Mouse (Mus musculus): ENCODE results near the gene Itgb3.

The Itgb3 gene

GRCm38 (mm10) chr11:104661106-104661505 lies 53.3 kb downstream of the Itgb3 start:
- DNase-seq (ENCODE audit: low read depth, low spot score): no peak

DNA sequence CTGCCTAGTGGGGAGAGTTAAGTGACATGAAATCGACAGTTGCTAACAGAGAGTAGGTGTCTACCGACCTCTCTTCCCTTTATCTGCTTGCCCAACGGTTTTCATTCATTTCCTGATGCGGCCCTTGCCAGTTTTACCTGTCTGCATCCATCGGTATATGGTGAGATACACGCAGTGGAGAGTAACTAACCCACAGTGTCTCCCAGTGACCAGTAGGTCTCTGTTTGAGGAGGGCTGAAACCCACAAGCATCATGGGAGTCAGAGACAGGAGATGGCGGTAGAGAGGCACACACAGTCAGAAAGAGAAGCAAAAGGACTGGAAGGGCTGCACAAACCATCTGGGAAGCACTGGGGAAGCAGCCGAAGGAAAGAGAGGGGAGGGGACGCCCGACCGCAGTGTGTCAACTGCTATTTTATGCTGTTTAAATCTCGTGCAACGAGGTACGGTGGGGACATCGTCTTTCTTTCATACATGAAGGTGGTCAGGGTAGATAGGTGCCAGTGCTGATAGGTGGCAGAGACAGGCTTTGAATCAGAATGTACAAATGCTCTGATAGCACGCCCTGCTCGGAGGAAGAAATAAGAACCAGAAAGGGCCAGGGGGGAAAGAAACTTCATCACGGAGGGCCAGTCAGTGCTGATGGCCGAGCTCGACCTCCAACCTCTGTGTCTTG lies 53.9 kb downstream of the Itgb3 start:
- DNase-seq (ENCODE audit: low read depth, low spot score): no peak

DNA sequence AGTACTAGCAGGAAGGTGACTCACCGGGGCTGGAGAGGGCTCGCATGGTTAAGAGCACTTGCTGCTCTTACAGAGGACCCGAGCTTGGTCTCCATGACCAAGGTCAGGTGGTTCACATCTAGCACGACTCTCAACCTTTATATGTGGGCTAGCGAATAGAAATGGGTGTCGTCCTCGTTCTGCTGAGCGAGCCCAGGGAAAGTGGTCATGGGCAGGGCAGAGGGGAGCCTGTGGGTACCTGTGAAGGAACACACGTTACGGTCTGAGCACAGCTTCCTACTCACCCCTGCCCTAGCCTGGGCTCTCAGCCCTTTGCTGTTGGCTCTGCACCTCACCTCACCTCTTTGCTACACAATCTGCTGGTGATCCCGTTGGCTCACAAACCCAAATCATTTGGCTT lies 54.8 kb downstream of the Itgb3 start:
- no peak for DNase-seq (ENCODE audit: low read depth, low spot score)

- no peak for DNase-seq (ENCODE audit: low read depth, low spot score)
Observed at GRCm38 (mm10) chr11:104663241-104663877, 55.6 kb downstream of the Itgb3 start.

- DNase-seq (ENCODE audit: low read depth, low spot score): no peak
Observed at GRCm38 (mm10) chr11:104663878-104664261, 56.1 kb downstream of the Itgb3 start.

DNA sequence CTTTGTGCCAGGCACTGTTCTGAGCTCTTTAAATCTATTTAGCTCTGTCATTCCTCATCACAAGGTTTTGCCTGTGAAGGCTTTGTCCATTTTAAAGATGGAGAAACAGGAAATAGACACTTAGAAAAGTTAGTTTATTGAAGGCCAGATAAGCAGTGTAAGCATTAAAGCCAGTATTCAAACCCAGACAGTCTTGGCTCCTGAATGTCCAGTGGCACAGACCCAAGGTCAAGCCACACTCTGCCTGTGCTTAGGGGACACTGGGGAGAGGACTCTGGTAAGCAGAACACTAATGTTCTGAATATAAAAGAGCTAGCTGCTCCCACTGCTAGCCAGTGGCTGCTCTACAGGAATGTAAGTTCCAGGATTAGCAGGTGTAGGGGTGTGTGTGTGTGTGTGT lies 56.6 kb downstream of the Itgb3 start:
- DNase-seq (ENCODE audit: low read depth, low spot score): no peak

DNA sequence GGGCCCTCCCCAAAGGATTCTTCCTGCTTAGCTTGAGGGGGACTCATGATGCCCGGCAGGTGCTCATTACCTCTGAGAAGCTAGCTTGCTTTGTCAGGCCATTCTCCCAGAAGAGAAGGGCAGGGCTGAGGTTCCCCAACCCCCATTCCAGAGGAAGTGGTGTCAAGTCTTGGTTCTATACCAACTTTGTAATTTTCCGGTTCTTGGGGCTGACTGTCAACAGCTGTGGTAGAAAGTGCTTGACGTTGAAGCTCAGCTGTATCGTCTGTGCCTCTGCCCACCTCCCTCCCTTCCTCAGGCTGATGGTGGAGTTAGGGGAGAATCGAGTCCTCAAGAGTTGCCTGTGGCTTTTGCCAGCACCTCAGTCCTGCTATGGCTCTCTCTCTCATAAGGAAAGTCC lies 59.6 kb downstream of the Itgb3 start:
- no peak for DNase-seq (ENCODE audit: low read depth, low spot score)

DNA sequence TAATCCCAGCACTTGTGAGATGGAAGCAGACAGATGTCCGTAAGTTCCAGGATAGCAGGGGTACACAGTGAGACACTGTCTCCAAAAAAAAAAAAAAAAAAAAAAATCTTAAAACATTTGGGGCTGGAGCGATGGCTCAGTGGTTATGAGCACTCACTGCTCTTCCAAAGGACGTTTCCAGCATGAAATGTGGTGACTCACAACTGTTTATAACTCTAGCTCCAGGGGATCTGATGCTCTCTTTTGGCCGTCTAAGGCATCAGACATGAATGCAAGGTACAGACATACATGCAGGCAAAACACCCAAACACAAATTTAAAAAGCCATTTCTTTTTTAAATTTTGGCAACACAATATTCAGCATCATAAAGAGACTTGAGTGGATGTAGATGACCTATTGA lies 65.6 kb downstream of the Itgb3 start:
- no peak for DNase-seq (ENCODE audit: low read depth, low spot score)

DNA sequence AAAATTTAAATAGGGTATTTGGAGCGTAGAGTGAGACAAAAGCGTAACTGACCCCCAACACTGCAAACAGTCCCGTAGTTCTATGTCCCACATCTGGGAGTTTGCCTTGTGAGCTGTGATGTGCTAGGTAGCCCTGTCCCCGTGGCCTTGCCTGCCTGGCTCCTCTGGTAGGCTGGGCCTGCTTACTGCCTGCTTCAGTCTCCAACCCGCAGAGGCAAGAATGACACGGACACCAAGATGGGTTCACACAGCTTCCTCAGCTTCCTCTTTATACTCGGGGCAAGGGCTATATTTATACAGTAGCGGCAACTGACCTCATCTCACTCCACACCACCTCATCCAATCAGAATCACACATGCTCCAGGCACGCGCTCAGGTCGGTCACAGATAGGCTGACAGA lies 67.0 kb downstream of the Itgb3 start:
- DNase-seq (ENCODE audit: low read depth, low spot score): no peak

DNA sequence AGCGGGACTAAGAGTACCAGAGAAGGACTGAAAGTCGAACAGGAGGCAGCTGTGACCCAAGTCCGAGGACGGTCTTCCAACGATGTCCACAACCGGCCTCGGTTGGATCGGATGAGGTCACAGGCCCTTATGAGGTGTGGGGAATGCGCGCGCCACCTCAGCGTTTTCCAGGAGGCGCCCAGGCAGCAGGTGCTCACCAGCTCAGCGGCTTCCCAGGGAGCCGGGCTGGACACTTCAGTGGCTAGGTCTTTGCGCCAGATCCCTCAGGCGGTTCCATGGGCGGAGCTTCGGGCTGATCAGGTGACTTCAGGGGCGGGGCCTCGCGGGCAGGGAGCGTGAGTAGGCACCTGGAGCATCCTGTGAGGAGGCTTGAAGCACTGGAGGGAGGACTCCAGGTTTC lies 77.7 kb downstream of the Itgb3 start, which contains the start of gene Gm11639:
Gm11639 (plus strand) TSS at position 160 of the 400 bp plus-strand sequence.
- DNase-seq (ENCODE audit: low read depth, low spot score): no peak

GRCm38 (mm10) chr11:104693235-104693634 lies 85.4 kb downstream of the Itgb3 start:
- DNase-seq (ENCODE audit: low read depth, low spot score): no peak

- no peak for DNase-seq (ENCODE audit: low read depth, low spot score)
Observed at GRCm38 (mm10) chr11:104704097-104704496, 96.3 kb downstream of the Itgb3 start.

GRCm38 (mm10) chr11:104707084-104707483 lies 99.3 kb downstream of the Itgb3 start:
- DNase-seq (ENCODE audit: low read depth, low spot score): peak; percentile 56
